Mouse (Mus musculus): Measurements from ENCODE around the gene Fam206a. TPM values are rescaled to one million over a fixed set of nuclear protein-coding genes. Genes with fewer than 3 reads are reported as not detected.

The Fam206a gene
- polyA plus RNA-seq, 1 experiment from 2014 or later, result 20.1 TPM

GRCm38 (mm10) chr4:56847400-56847799, 45.3 kb downstream of the Fam206a start:
- WGBS, result 85% methylated on average over 3 of the region's 3 CpGs
- no peaks in the 10 kb centered on the region for H3K9me3 ChIP-seq (ENCODE audit: control insufficient read depth, low read depth, low read length)
- no peaks in the 10 kb centered on the region; the same call in 1 of the 2 replicates for H3K36me3 ChIP-seq (ENCODE audit: control insufficient read depth, insufficient read depth, low read length)
- H3K4me3 ChIP-seq (ENCODE audit: low read depth, low read length), result no peak overlapping the region
- H3K4me2 ChIP-seq (replicated peaks; ENCODE audit: low read depth, low read length), result no peak overlapping the region
- no peak overlapping the region for H3K27ac ChIP-seq (ENCODE audit: low read length)
- no peak for ATAC-seq (ENCODE audit: insufficient number of reproducible peaks, insufficient read depth, low FRiP score, low read depth)
- no peak overlapping the region for H3K9ac ChIP-seq (replicated peaks; ENCODE audit: low read depth, low read length)
- H3K27me3 ChIP-seq (ENCODE audit: control insufficient read depth, insufficient read depth, low read length), result no peaks in the 10 kb centered on the region
- 0 out of 2 replicates have a peak, but pooled peaks cover 3% of the 10 kb centered on the region for H3K4me1 ChIP-seq (ENCODE audit: control insufficient read depth, insufficient read depth, low read length)

- Histone ChIP-seq H3K9me3 (ENCODE audit: control insufficient read depth, low read depth, low read length) (no peaks in the 10 kb centered on the region), H3K4me3 (ENCODE audit: low read depth, low read length) (no peak overlapping the region), H3K36me3 (ENCODE audit: control insufficient read depth, insufficient read depth, low read length) (no peaks in the 10 kb centered on the region; the same call in 1 of the 2 replicates), H3K9ac (replicated peaks; ENCODE audit: low read depth, low read length) (no peak overlapping the region), H3K4me1 (ENCODE audit: control insufficient read depth, insufficient read depth, low read length) (0 out of 2 replicates have a peak, but pooled peaks cover 3% of the 10 kb centered on the region), H3K4me2 (replicated peaks; ENCODE audit: low read depth, low read length) (no peak overlapping the region), H3K27ac (ENCODE audit: low read length) (no peak overlapping the region), H3K27me3 (ENCODE audit: control insufficient read depth, insufficient read depth, low read length) (no peaks in the 10 kb centered on the region)
- ATAC-seq (ENCODE audit: insufficient number of reproducible peaks, insufficient read depth, low FRiP score, low read depth), result no peak
- 87% methylated on average over 6 of the region's 6 CpGs for WGBS
These were observed 45.9 kb downstream of the Fam206a start for GRCm38 (mm10) chr4:56848044-56848443.

- Histone ChIP-seq H3K4me2 (replicated peaks; ENCODE audit: low read depth, low read length) (no peak overlapping the region), H3K9me3 (ENCODE audit: control insufficient read depth, low read depth, low read length) (no peaks in the 10 kb centered on the region), H3K27ac (ENCODE audit: low read length) (no peak overlapping the region), H3K4me1 (ENCODE audit: control insufficient read depth, insufficient read depth, low read length) (0 out of 2 replicates have a peak, but pooled peaks cover 3% of the 10 kb centered on the region), H3K27me3 (ENCODE audit: control insufficient read depth, insufficient read depth, low read length) (no peaks in the 10 kb centered on the region), H3K4me3 (ENCODE audit: low read depth, low read length) (no peak overlapping the region), H3K36me3 (ENCODE audit: control insufficient read depth, insufficient read depth, low read length) (no peaks in the 10 kb centered on the region), H3K9ac (replicated peaks; ENCODE audit: low read depth, low read length) (no peak overlapping the region)
- WGBS, result 27% methylated on average over 6 of the region's 6 CpGs
- ATAC-seq (ENCODE audit: insufficient number of reproducible peaks, insufficient read depth, low FRiP score, low read depth), result no peak
These were observed 48.6 kb downstream of the Fam206a start for GRCm38 (mm10) chr4:56850724-56851123.

GRCm38 (mm10) chr4:56855935-56856334, 53.8 kb downstream of the Fam206a start:
- ATAC-seq (ENCODE audit: insufficient number of reproducible peaks, insufficient read depth, low FRiP score, low read depth), result no peak; the same call in 1 of the 2 replicates
- WGBS, result 88% methylated on average over 5 of the region's 5 CpGs
- no peaks in the 10 kb centered on the region for H3K27me3 ChIP-seq (ENCODE audit: control insufficient read depth, insufficient read depth, low read length)
- no peak overlapping the region for H3K4me2 ChIP-seq (replicated peaks; ENCODE audit: low read depth, low read length)
- H3K9me3 ChIP-seq (ENCODE audit: control insufficient read depth, low read depth, low read length), result no peaks in the 10 kb centered on the region
- H3K36me3 ChIP-seq (ENCODE audit: control insufficient read depth, insufficient read depth, low read length), result no peaks in the 10 kb centered on the region
- H3K27ac ChIP-seq (ENCODE audit: low read length), result no peak overlapping the region
- H3K4me1 ChIP-seq (ENCODE audit: control insufficient read depth, insufficient read depth, low read length), result 0 out of 2 replicates have a peak, but pooled peaks cover 2% of the 10 kb centered on the region
- H3K4me3 ChIP-seq (ENCODE audit: low read depth, low read length), result no peak overlapping the region
- no peak overlapping the region for H3K9ac ChIP-seq (replicated peaks; ENCODE audit: low read depth, low read length)

- Histone ChIP-seq H3K4me2 (replicated peaks; ENCODE audit: low read depth, low read length) (no peak overlapping the region), H3K36me3 (ENCODE audit: control insufficient read depth, insufficient read depth, low read length) (no peaks in the 10 kb centered on the region), H3K27ac (ENCODE audit: low read length) (no peak overlapping the region), H3K9ac (replicated peaks; ENCODE audit: low read depth, low read length) (no peak overlapping the region), H3K27me3 (ENCODE audit: control insufficient read depth, insufficient read depth, low read length) (no peaks in the 10 kb centered on the region), H3K4me1 (ENCODE audit: control insufficient read depth, insufficient read depth, low read length) (no peaks in the 10 kb centered on the region), H3K9me3 (ENCODE audit: control insufficient read depth, low read depth, low read length) (no peaks in the 10 kb centered on the region), H3K4me3 (ENCODE audit: low read depth, low read length) (no peak overlapping the region)
- 72% methylated on average over 8 of the region's 8 CpGs for WGBS
- no peak for ATAC-seq (ENCODE audit: insufficient number of reproducible peaks, insufficient read depth, low FRiP score, low read depth)
These were observed 54.3 kb downstream of the Fam206a start for GRCm38 (mm10) chr4:56856371-56856949.

- H3K4me2 ChIP-seq (replicated peaks; ENCODE audit: low read depth, low read length), result no peak overlapping the region
- H3K27ac ChIP-seq (ENCODE audit: low read length), result no peak overlapping the region
- H3K4me3 ChIP-seq (ENCODE audit: low read depth, low read length), result no peak overlapping the region
- H3K36me3 ChIP-seq (ENCODE audit: control insufficient read depth, insufficient read depth, low read length), result no peaks in the 10 kb centered on the region
- H3K27me3 ChIP-seq (ENCODE audit: control insufficient read depth, insufficient read depth, low read length), result no peaks in the 10 kb centered on the region
- no peak overlapping the region for H3K9ac ChIP-seq (replicated peaks; ENCODE audit: low read depth, low read length)
- WGBS, result 80% methylated on average over 9 of the region's 9 CpGs
- no peaks in the 10 kb centered on the region; the same call in 1 of the 2 replicates for H3K4me1 ChIP-seq (ENCODE audit: control insufficient read depth, insufficient read depth, low read length)
- no peaks in the 10 kb centered on the region for H3K9me3 ChIP-seq (ENCODE audit: control insufficient read depth, low read depth, low read length)
- ATAC-seq (ENCODE audit: insufficient number of reproducible peaks, insufficient read depth, low FRiP score, low read depth), result no peak
These were observed 56.6 kb downstream of the Fam206a start for GRCm38 (mm10) chr4:56858733-56859132.

Other genes starting within 250 kb of the Fam206a start
- gene Gm26657, start 62.3 kb upstream of the Fam206a start, polyA plus RNA-seq (2014; fragmentation: Nextera tagmentation; extraction: Ambion mirVana), result not detected in 2 replicates
- not detected in 2 replicates for gene Actl7b, start 60.9 kb upstream of the Fam206a start, polyA plus RNA-seq (2014; fragmentation: Nextera tagmentation; extraction: Ambion mirVana)
- not detected in 2 replicates for gene Actl7a, start 58.9 kb upstream of the Fam206a start, polyA plus RNA-seq (2014; fragmentation: Nextera tagmentation; extraction: Ambion mirVana)
- gene Elp1, start within 50 bp of the Fam206a start, polyA plus RNA-seq (2014; fragmentation: Nextera tagmentation; extraction: Ambion mirVana), result 51.6 and 55.8 TPM in 2 replicates
- gene Ctnnal1, start 62.8 kb downstream of the Fam206a start, polyA plus RNA-seq (2014; fragmentation: Nextera tagmentation; extraction: Ambion mirVana), result 26.5 and 26.7 TPM in 2 replicates
- gene Tmem245, start 145.1 kb downstream of the Fam206a start, polyA plus RNA-seq (2014; fragmentation: Nextera tagmentation; extraction: Ambion mirVana), result 10.6 and 11.8 TPM in 2 replicates
- 1.1 and 1.6 TPM in 2 replicates for gene Frrs1l, start 188.0 kb downstream of the Fam206a start, polyA plus RNA-seq (2014; fragmentation: Nextera tagmentation; extraction: Ambion mirVana)